10 mouse cellular contexts compared by ENCODE assay signal in genomic region chr5:134512086-134512485, GRCm38 (mm10). TPM values are rescaled to one million over a fixed set of nuclear protein-coding genes. Genes with fewer than 3 reads are reported as not detected.
DNase-seq lines count a peak whose midpoint lies in the region; ATAC-seq and TF ChIP-seq lines count a peak whose summit lies in the region.
"Had no signal": no experiment of that assay in that cellular context is flagged by ENCODE, and none has a peak within 500 bp of the region (broad histone marks: within the 10 kb centered on the region; RNA-seq: fewer than 3 reads in every experiment).

No protein-coding gene starts in this region.

- no peaks in the 10 kb centered on the region for H3K27me3 ChIP-seq in heart, embryonic 12.5 days (replicated peaks)
- no peaks in the 10 kb centered on the region for H3K27me3 ChIP-seq in stomach, embryonic 16.5 days (ENCODE audit: control insufficient read depth, insufficient read depth, low read length)
- H3K27me3 ChIP-seq in stomach, postnatal 0 days (ENCODE audit: control insufficient read depth, insufficient read depth, low read length): no peaks in the 10 kb centered on the region
- H3K27me3 ChIP-seq: stomach, embryonic 15.5 days had no signal

- peaks cover 9% of the 10 kb centered on the region for H3K9me3 ChIP-seq in heart, embryonic 12.5 days (replicated peaks)
- H3K9me3 ChIP-seq in stomach, embryonic 16.5 days (replicated peaks; ENCODE audit: control insufficient read depth, low read length): no peaks in the 10 kb centered on the region
- no peaks in the 10 kb centered on the region for H3K9me3 ChIP-seq in stomach, postnatal 0 days (ENCODE audit: control insufficient read depth, low read length)
- H3K9me3 ChIP-seq: stomach, embryonic 15.5 days had no signal

- no peak; the same call in 1 of the 2 replicates for ATAC-seq in heart, embryonic 12.5 days (ENCODE audit: insufficient number of reproducible peaks, low FRiP score)
- 0 out of 2 replicates have a peak, but pooled peaks have one; percentile 9 for ATAC-seq in stomach, embryonic 16.5 days (ENCODE audit: insufficient read depth, low FRiP score)
- ATAC-seq in stomach, postnatal 0 days (ENCODE audit: low FRiP score, low TSS enrichment): no peak

- H3K9ac ChIP-seq in heart, embryonic 12.5 days: no peak overlapping the region
- H3K9ac ChIP-seq in stomach, embryonic 16.5 days (ENCODE audit: low read length): no peak overlapping the region
- no peak overlapping the region for H3K9ac ChIP-seq in stomach, postnatal 0 days (ENCODE audit: low read length)
- H3K9ac ChIP-seq: stomach, embryonic 15.5 days had no signal

- no peak for TF ChIP-seq CTCF in stomach, postnatal 0 days (IDR thresholded peaks at IDR 0.05; ENCODE audit: low read depth)

- no peak overlapping the region for H3K4me2 ChIP-seq in heart, embryonic 12.5 days
- no peak overlapping the region for H3K4me2 ChIP-seq in stomach, embryonic 16.5 days (ENCODE audit: low read depth, low read length)
- H3K4me2 ChIP-seq in stomach, postnatal 0 days (replicated peaks; ENCODE audit: low read depth): no peak overlapping the region
- H3K4me2 ChIP-seq: stomach, embryonic 15.5 days had no signal

- no peak overlapping the region for H3K4me3 ChIP-seq in heart, embryonic 12.5 days
- H3K4me3 ChIP-seq in stomach, embryonic 16.5 days (replicated peaks; ENCODE audit: low read length): no peak overlapping the region
- H3K4me3 ChIP-seq in stomach, postnatal 0 days (ENCODE audit: low read depth, low read length): no peak overlapping the region
- H3K4me3 ChIP-seq: stomach, embryonic 15.5 days had no signal

- WGBS in heart, embryonic 12.5 days: 57% methylated on average over 5 of the region's 5 CpGs
- 74% methylated on average over 5 of the region's 5 CpGs for WGBS in stomach, embryonic 16.5 days
- 72% methylated on average over 5 of the region's 5 CpGs for WGBS in stomach, postnatal 0 days

- no peak for DNase-seq in heart, adult 18-20 months
- DNase-seq in stomach, postnatal 0 days (ENCODE audit: low spot score): no peak
- DNase-seq in lung, postnatal 4 days: peak; percentile 54 to 75
- no peak for DNase-seq in urinary bladder, postnatal 10 days (ENCODE audit: low spot score)
- DNase-seq in testis, postnatal 10 days (ENCODE audit: low spot score): no peak
- DNase-seq in adrenal gland, postnatal 10 days: no peak
- DNase-seq: heart, adult 11 months had no signal

- 0 out of 2 replicates have a peak overlapping the region, but pooled peaks have one; percentile 44 for H3K27ac ChIP-seq in heart, embryonic 12.5 days (ENCODE audit: poor library complexity, severe bottlenecking)
- no peak overlapping the region for H3K27ac ChIP-seq in stomach, embryonic 16.5 days (ENCODE audit: low read length)
- H3K27ac ChIP-seq in stomach, postnatal 0 days (replicated peaks): no peak overlapping the region
- H3K27ac ChIP-seq: stomach, embryonic 15.5 days had no signal

- H3K4me1 ChIP-seq in heart, embryonic 12.5 days (replicated peaks): peaks cover 8% of the 10 kb centered on the region; the same call in 1 of the 2 replicates
- H3K4me1 ChIP-seq in stomach, embryonic 16.5 days (ENCODE audit: control insufficient read depth, insufficient read depth, low read length): no peaks in the 10 kb centered on the region
- H3K4me1 ChIP-seq in stomach, postnatal 0 days (replicated peaks; ENCODE audit: control insufficient read depth, insufficient read depth): no peaks in the 10 kb centered on the region
- H3K4me1 ChIP-seq: stomach, embryonic 15.5 days had no signal

- peaks cover 67% of the 10 kb centered on the region for H3K36me3 ChIP-seq in heart, embryonic 12.5 days
- peaks cover 17% of the 10 kb centered on the region for H3K36me3 ChIP-seq in stomach, embryonic 16.5 days (ENCODE audit: control insufficient read depth, insufficient read depth, low read length)
- H3K36me3 ChIP-seq in stomach, postnatal 0 days (ENCODE audit: control insufficient read depth, insufficient read depth, low read length): peaks cover 17% of the 10 kb centered on the region

- no peak for TF ChIP-seq EP300 in stomach, postnatal 0 days (optimal IDR thresholded peaks at IDR 0.05)

RNA-seq across cellular contexts. Expression of gene Clip2, which starts 40.1 kb away (rescaled TPM):
- 2.5 and 2.7 TPM in 2 replicates for polyA plus RNA-seq in heart, embryonic 12.5 days (2016; fragmentation: Nextera tagmentation; extraction: Ambion mirVana)
- total RNA-seq in heart, adult 18-20 months (2021): 1 to 10 TPM; 5.8 TPM
- 2.9 and 3.5 TPM in 2 replicates for polyA plus RNA-seq in stomach, embryonic 16.5 days (2015; fragmentation: Nextera tagmentation; extraction: Ambion mirVana)
- 1.0 and 1.1 TPM in 2 replicates for polyA plus RNA-seq in stomach, postnatal 0 days (2015; fragmentation: Nextera tagmentation; extraction: Ambion mirVana)
- total RNA-seq in adrenal gland, postnatal 10 days (2021): 10 to 100 TPM; 21.8 to 24.1 TPM

RNA-seq across cellular contexts. Expression of gene Syna, which starts 47.9 kb away (rescaled TPM):
- not detected in 2 replicates for polyA plus RNA-seq in heart, embryonic 12.5 days (2016; fragmentation: Nextera tagmentation; extraction: Ambion mirVana)
- not detected for total RNA-seq in heart, adult 18-20 months (2021)
- polyA plus RNA-seq in stomach, embryonic 16.5 days (2015; fragmentation: Nextera tagmentation; extraction: Ambion mirVana): 0.10 TPM in 1 of 2 replicates, not detected in the other
- polyA plus RNA-seq in stomach, postnatal 0 days (2015; fragmentation: Nextera tagmentation; extraction: Ambion mirVana): 0.07 TPM in 2 replicates
- not detected for total RNA-seq in adrenal gland, postnatal 10 days (2021)

RNA-seq across cellular contexts. Expression of gene Gtf2ird1, which starts 55.6 kb away (rescaled TPM):
- polyA plus RNA-seq in heart, embryonic 12.5 days (2016; fragmentation: Nextera tagmentation; extraction: Ambion mirVana): 64.8 and 72.8 TPM in 2 replicates
- total RNA-seq in heart, adult 18-20 months (2021): 10 to 100 TPM; 18.2 to 20.5 TPM
- 70.5 and 75.0 TPM in 2 replicates for polyA plus RNA-seq in stomach, embryonic 16.5 days (2015; fragmentation: Nextera tagmentation; extraction: Ambion mirVana)
- polyA plus RNA-seq in stomach, postnatal 0 days (2015; fragmentation: Nextera tagmentation; extraction: Ambion mirVana): 42.4 and 47.0 TPM in 2 replicates
- total RNA-seq in adrenal gland, postnatal 10 days (2021): 100 to 1,000 TPM in 1 of 2 experiments, 10 to 100 TPM in 1; 69.8 to 112 TPM

Comparison
In these comparisons a context has a peak if more than half of its experiments do, and no peak if none do; other contexts are left out.
1. DNase-seq: peak in lung, postnatal 4 days (2 of 2); none in heart, adult 18-20 months (0 of 2), stomach, postnatal 0 days (single experiment), urinary bladder, postnatal 10 days (single experiment), testis, postnatal 10 days (single experiment) and adrenal gland, postnatal 10 days (single experiment).